Mouse (Mus musculus) forebrain, embryonic 11.5 days (tissue): ENCODE results near the gene Ppp1r3d. TPM values are rescaled to one million over a fixed set of nuclear protein-coding genes. Genes with fewer than 3 reads are reported as not detected.

ENCODE experiments used
- ATAC-seq: fragments of 200-750 bp; cut with Nextera tagmentation; replicated peaks from 2 replicates; pipeline ENCODE4 v1.8.0; 2017; ENCODE audit warnings: moderate TSS enrichment; ENCODE audit not compliant: low FRiP score
- DNase-seq: peaks from one replicate; pipeline ENCODE4 v3.0.0-alpha.2; 2017; ENCODE audit warnings: low spot score
- H3K27ac ChIP-seq: fragments of 300-500 bp; sonication (generic); 2 replicates; pipeline ENCODE4 v1.5.1; 2014; ENCODE audit warnings: low read depth, low read length
- H3K27me3 ChIP-seq: fragments of 300-500 bp; sonication (generic); 2 replicates; pipeline ENCODE4 v1.6.1; 2014; ENCODE audit warnings: mild to moderate bottlenecking, low read length, mixed read lengths; ENCODE audit not compliant: control insufficient read depth, insufficient read depth
- H3K36me3 ChIP-seq: fragments of 300-500 bp; sonication (generic); 2 replicates; pipeline ENCODE4 v1.6.1; 2014; ENCODE audit warnings: mild to moderate bottlenecking, low read length, moderate library complexity, mixed read lengths; ENCODE audit not compliant: control insufficient read depth, insufficient read depth
- H3K4me1 ChIP-seq: fragments of 300-500 bp; sonication (generic); replicated peaks from 2 replicates; pipeline ENCODE4 v1.6.1; 2014; ENCODE audit warnings: low read length, mixed read lengths; ENCODE audit not compliant: control insufficient read depth, insufficient read depth
- H3K4me2 ChIP-seq: fragments of 300-500 bp; sonication (generic); 2 replicates; pipeline ENCODE4 v1.6.1; 2014; ENCODE audit warnings: low read depth, mild to moderate bottlenecking, low read length, moderate library complexity, mixed read lengths; ENCODE audit not compliant: severe bottlenecking
- H3K4me3 ChIP-seq: fragments of 300-500 bp; sonication (generic); 2 replicates; pipeline ENCODE4 v1.5.1; 2014; ENCODE audit warnings: low read depth, low read length
- H3K9ac ChIP-seq: fragments of 300-500 bp; sonication (generic); 2 replicates; pipeline ENCODE4 v1.6.1; 2014; ENCODE audit warnings: low read length
- H3K9me3 ChIP-seq: fragments of 300-500 bp; sonication (generic); 2 replicates; pipeline ENCODE4 v1.6.1; 2016; ENCODE audit warnings: low read length, mixed read lengths; ENCODE audit not compliant: control insufficient read depth
- WGBS: fragments of 180-500 bp; shearing (Covaris S2); extraction: QIAGEN DNeasy Blood & Tissue Kit; methylation state at CpG from one replicate; pipeline ENCODE4 v1.1.7; 2014; 5-methylcytosine and 5-hydroxymethylcytosine counted together
- polyA plus RNA-seq: library from polyadenylated mRNA; unstranded; fragments of >200 nt; fragmentation: Nextera tagmentation; extraction: Ambion mirVana; gene quantifications from 2 replicates; pipeline ENCODE4 v1.2.1, GENCODE M21; 2014

The Ppp1r3d gene
- polyA plus RNA-seq, 1 experiment from 2014 or later: 0.76 TPM

- WGBS: 74% methylated on average over 2 of the region's 3 CpGs
- Histone ChIP-seq H3K4me3 (no peak overlapping the region), H3K4me1 (no peaks in the 10 kb centered on the region), H3K4me2 (no peak overlapping the region), H3K9me3 (no peaks in the 10 kb centered on the region), H3K36me3 (no peaks in the 10 kb centered on the region), H3K27ac (no peak overlapping the region), H3K27me3 (no peaks in the 10 kb centered on the region), H3K9ac (no peak overlapping the region)
- no peak for DNase-seq
- no peak for ATAC-seq
Measured at GRCm38 (mm10) chr2:178422186-178422585, 7.9 kb upstream of the Ppp1r3d start.

- Histone ChIP-seq H3K9me3 (no peaks in the 10 kb centered on the region), H3K4me3 (no peak overlapping the region), H3K36me3 (no peaks in the 10 kb centered on the region), H3K4me1 (no peaks in the 10 kb centered on the region), H3K27ac (no peak overlapping the region), H3K27me3 (no peaks in the 10 kb centered on the region), H3K9ac (no peak overlapping the region), H3K4me2 (no peak overlapping the region)
- ATAC-seq: no peak
- 61% methylated on average over 6 of the region's 6 CpGs for WGBS
- DNase-seq: no peak
Measured at GRCm38 (mm10) chr2:178421603-178422002, 7.3 kb upstream of the Ppp1r3d start.

GRCm38 (mm10) chr2:178420576-178420975 is 6.3 kb upstream of the Ppp1r3d start:
- no peak overlapping the region for H3K27ac ChIP-seq
- 87% methylated on average over 9 of the region's 9 CpGs for WGBS

GRCm38 (mm10) chr2:178416970-178417369 is 2.7 kb upstream of the Ppp1r3d start:
- 73% methylated on average over 4 of the region's 4 CpGs for WGBS
- Histone ChIP-seq H3K9ac (no peak overlapping the region), H3K4me2 (no peak overlapping the region), H3K27ac (no peak overlapping the region), H3K9me3 (no peaks in the 10 kb centered on the region), H3K4me3 (no peak overlapping the region), H3K4me1 (peaks cover 5% of the 10 kb centered on the region; the same call in 1 of the 2 replicates), H3K27me3 (peaks cover 14% of the 10 kb centered on the region), H3K36me3 (no peaks in the 10 kb centered on the region)
- DNase-seq: no peak
- no peak for ATAC-seq

More at GRCm38 (mm10) chr2:178420576-178420975, 6.3 kb upstream of the Ppp1r3d start:
- Histone ChIP-seq H3K36me3 (no peaks in the 10 kb centered on the region), H3K4me3 (no peak overlapping the region), H3K9me3 (no peaks in the 10 kb centered on the region), H3K4me1 (no peaks in the 10 kb centered on the region), H3K9ac (no peak overlapping the region), H3K27me3 (no peaks in the 10 kb centered on the region), H3K4me2 (no peak overlapping the region)
- ATAC-seq (no peak), DNase-seq (no peak)

GRCm38 (mm10) chr2:178416427-178416826 is 2.2 kb upstream of the Ppp1r3d start:
- H3K4me1 ChIP-seq: peaks cover 5% of the 10 kb centered on the region; the same call in 1 of the 2 replicates
- no peaks in the 10 kb centered on the region for H3K9me3 ChIP-seq
- no peak for DNase-seq
- ATAC-seq: no peak
- H3K27me3 ChIP-seq: peaks cover 14% of the 10 kb centered on the region
- H3K4me2 ChIP-seq: no peak overlapping the region
- H3K27ac ChIP-seq: no peak overlapping the region
- WGBS: 78% methylated on average over 13 of the region's 13 CpGs
- no peaks in the 10 kb centered on the region for H3K36me3 ChIP-seq
- no peak overlapping the region for H3K4me3 ChIP-seq
- no peak overlapping the region for H3K9ac ChIP-seq

- Histone ChIP-seq H3K4me2 (peak overlapping the region; percentile 84), H3K36me3 (no peaks in the 10 kb centered on the region), H3K27me3 (peaks cover 14% of the 10 kb centered on the region), H3K27ac (no peak overlapping the region), H3K4me3 (peak overlapping the region; percentile 71), H3K9me3 (no peaks in the 10 kb centered on the region), H3K4me1 (peaks cover 5% of the 10 kb centered on the region; the same call in 1 of the 2 replicates), H3K9ac (no peak overlapping the region)
- 46% methylated on average over 3 of the region's 3 CpGs for WGBS
- peak; percentile 1; the same call in 1 of the 2 replicates for ATAC-seq
- DNase-seq: no peak
Measured at GRCm38 (mm10) chr2:178415150-178415448, 827 bp upstream of the Ppp1r3d start.

GRCm38 (mm10) chr2:178413481-178414260 is 601 bp downstream of the Ppp1r3d start:
- H3K27ac ChIP-seq: no peak overlapping the region
- 16% methylated on average over 74 of the region's 75 CpGs for WGBS
- ATAC-seq (peak; percentile 28), DNase-seq (peak; percentile 67)
- peak overlapping the region; percentile 84 for H3K4me2 ChIP-seq
- H3K27me3 ChIP-seq: peaks cover 14% of the 10 kb centered on the region
- H3K9ac ChIP-seq: peak overlapping the region; percentile 52
- H3K4me3 ChIP-seq: peak overlapping the region; percentile 71
- peaks cover 5% of the 10 kb centered on the region; the same call in 1 of the 2 replicates for H3K4me1 ChIP-seq
- H3K9me3 ChIP-seq: no peaks in the 10 kb centered on the region
- H3K36me3 ChIP-seq: no peaks in the 10 kb centered on the region

- H3K4me3 ChIP-seq: no peak overlapping the region
- H3K9ac ChIP-seq: no peak overlapping the region
- ATAC-seq (no peak), DNase-seq (no peak)
- no peak overlapping the region for H3K27ac ChIP-seq
- WGBS: 73% methylated on average over 13 of the region's 13 CpGs
- no peak overlapping the region for H3K4me2 ChIP-seq
- H3K27me3 ChIP-seq: peaks cover 14% of the 10 kb centered on the region
- H3K4me1 ChIP-seq: peaks cover 5% of the 10 kb centered on the region; the same call in 1 of the 2 replicates
- H3K9me3 ChIP-seq: no peaks in the 10 kb centered on the region
- H3K36me3 ChIP-seq: no peaks in the 10 kb centered on the region
Measured at GRCm38 (mm10) chr2:178413081-178413480, 1.2 kb downstream of the Ppp1r3d start.

GRCm38 (mm10) chr2:178412598-178412997 is 1.7 kb downstream of the Ppp1r3d start:
- H3K27ac ChIP-seq: no peak overlapping the region
- no peak overlapping the region for H3K4me3 ChIP-seq
- peaks cover 5% of the 10 kb centered on the region; the same call in 1 of the 2 replicates for H3K4me1 ChIP-seq
- no peaks in the 10 kb centered on the region; the same call in 1 of the 2 replicates for H3K9me3 ChIP-seq
- 84% methylated on average over 6 of the region's 6 CpGs for WGBS
- no peak overlapping the region for H3K9ac ChIP-seq
- no peak overlapping the region for H3K4me2 ChIP-seq
- no peak for DNase-seq
- no peaks in the 10 kb centered on the region for H3K36me3 ChIP-seq
- peaks cover 14% of the 10 kb centered on the region for H3K27me3 ChIP-seq
- ATAC-seq: no peak
